Mouse (Mus musculus): ENCODE results near the gene Smbd1. TPM values are rescaled to one million over a fixed set of nuclear protein-coding genes. Genes with fewer than 3 reads are reported as not detected.

The Smbd1 gene
- total and polyA plus RNA-seq, 3 experiments = not detected

GRCm38 (mm10) chr16:32795177-32795576 is 15.1 kb downstream of the Smbd1 start:
- peaks cover 50% of the 10 kb centered on the region for H3K27me3 ChIP-seq (ENCODE audit: insufficient read depth, low read length)
- H3K9me3 ChIP-seq (replicated peaks) = no peaks in the 10 kb centered on the region
- no peak for DNase-seq (ENCODE audit: low spot score)
- no peak for TF ChIP-seq TAL1 (conservative IDR thresholded peaks at IDR 0.05; ENCODE audit: low read depth, low read length)
- no peak for TF ChIP-seq GATA2 (IDR thresholded peaks at IDR 0.05; ENCODE audit: borderline replicate concordance, low read depth, low read length)
- TF ChIP-seq GATA1 (IDR thresholded peaks at IDR 0.05; ENCODE audit: borderline replicate concordance, low read length) = no peak
- no peak for TF ChIP-seq CTCF (IDR thresholded peaks at IDR 0.05; ENCODE audit: low read depth, low read length)
- TF ChIP-seq POLR2AphosphoS5 (IDR thresholded peaks at IDR 0.05; ENCODE audit: insufficient replicate concordance, low read depth, low read length) = no peak
- H3K4me1 ChIP-seq (ENCODE audit: insufficient read depth, low read depth, low read length) = peaks cover 5% of the 10 kb centered on the region
- H3K4me3 ChIP-seq (ENCODE audit: low read depth, low read length) = no peak overlapping the region
- no peaks in the 10 kb centered on the region for H3K36me3 ChIP-seq (replicated peaks)
- ATAC-seq (ENCODE audit: extremely low read depth, insufficient number of reproducible peaks, low FRiP score, poor library complexity, severe bottlenecking) = no peak

- Histone ChIP-seq H3K9me3 (replicated peaks) (0 out of 2 replicates have a peak, but pooled peaks cover 3% of the 10 kb centered on the region), H3K4me1 (ENCODE audit: insufficient read depth, low read depth, low read length) (no peaks in the 10 kb centered on the region; the same call in 1 of the 2 replicates), H3K36me3 (replicated peaks) (no peaks in the 10 kb centered on the region), H3K4me3 (ENCODE audit: low read depth, low read length) (no peak overlapping the region), H3K27me3 (ENCODE audit: insufficient read depth, low read length) (peaks cover 40% of the 10 kb centered on the region)
- no peak for TF ChIP-seq GATA1 (IDR thresholded peaks at IDR 0.05; ENCODE audit: borderline replicate concordance, low read length)
- ATAC-seq (ENCODE audit: extremely low read depth, insufficient number of reproducible peaks, low FRiP score, poor library complexity, severe bottlenecking) (no peak), DNase-seq (ENCODE audit: low spot score) (no peak)
Observed at GRCm38 (mm10) chr16:32790056-32790455, 20.2 kb downstream of the Smbd1 start.

- Histone ChIP-seq H3K9me3 (replicated peaks) (0 out of 2 replicates have a peak, but pooled peaks cover 3% of the 10 kb centered on the region), H3K4me3 (ENCODE audit: low read depth, low read length) (no peak overlapping the region), H3K27me3 (ENCODE audit: insufficient read depth, low read length) (peaks cover 38% of the 10 kb centered on the region), H3K4me1 (ENCODE audit: insufficient read depth, low read depth, low read length) (no peaks in the 10 kb centered on the region), H3K36me3 (replicated peaks) (no peaks in the 10 kb centered on the region)
- TF ChIP-seq CTCF (IDR thresholded peaks at IDR 0.05; ENCODE audit: low read depth, low read length) (no peak), GATA1 (IDR thresholded peaks at IDR 0.05; ENCODE audit: borderline replicate concordance, low read length) (no peak), GATA2 (IDR thresholded peaks at IDR 0.05; ENCODE audit: borderline replicate concordance, low read depth, low read length) (no peak), TAL1 (conservative IDR thresholded peaks at IDR 0.05; ENCODE audit: low read depth, low read length) (no peak), POLR2AphosphoS5 (IDR thresholded peaks at IDR 0.05; ENCODE audit: insufficient replicate concordance, low read depth, low read length) (no peak)
- ATAC-seq (ENCODE audit: extremely low read depth, insufficient number of reproducible peaks, low FRiP score, poor library complexity, severe bottlenecking) (no peak), DNase-seq (ENCODE audit: low spot score) (no peak)
Observed at GRCm38 (mm10) chr16:32784840-32785239, 25.4 kb downstream of the Smbd1 start.

- Histone ChIP-seq H3K4me1 (ENCODE audit: insufficient read depth, low read depth, low read length) (no peaks in the 10 kb centered on the region), H3K36me3 (replicated peaks) (no peaks in the 10 kb centered on the region), H3K27me3 (ENCODE audit: insufficient read depth, low read length) (peaks cover 48% of the 10 kb centered on the region), H3K4me3 (ENCODE audit: low read depth, low read length) (no peak overlapping the region), H3K9me3 (replicated peaks) (0 out of 2 replicates have a peak, but pooled peaks cover 2% of the 10 kb centered on the region)
- no peak for TF ChIP-seq GATA1 (IDR thresholded peaks at IDR 0.05; ENCODE audit: borderline replicate concordance, low read length)
- TF ChIP-seq POLR2AphosphoS5 (IDR thresholded peaks at IDR 0.05; ENCODE audit: insufficient replicate concordance, low read depth, low read length) = no peak
- no peak for TF ChIP-seq GATA2 (IDR thresholded peaks at IDR 0.05; ENCODE audit: borderline replicate concordance, low read depth, low read length)
- no peak for TF ChIP-seq TAL1 (conservative IDR thresholded peaks at IDR 0.05; ENCODE audit: low read depth, low read length)
- no peak for TF ChIP-seq CTCF (IDR thresholded peaks at IDR 0.05; ENCODE audit: low read depth, low read length)
- DNase-seq (ENCODE audit: low spot score) = no peak
- ATAC-seq (ENCODE audit: extremely low read depth, insufficient number of reproducible peaks, low FRiP score, poor library complexity, severe bottlenecking) = no peak
Observed at GRCm38 (mm10) chr16:32783324-32784062, 26.8 kb downstream of the Smbd1 start.

- Histone ChIP-seq H3K36me3 (replicated peaks) (no peaks in the 10 kb centered on the region), H3K4me1 (ENCODE audit: insufficient read depth, low read depth, low read length) (no peaks in the 10 kb centered on the region), H3K4me3 (ENCODE audit: low read depth, low read length) (no peak overlapping the region), H3K27me3 (ENCODE audit: insufficient read depth, low read length) (peaks cover 65% of the 10 kb centered on the region), H3K9me3 (replicated peaks) (no peaks in the 10 kb centered on the region)
- no peak for ATAC-seq (ENCODE audit: extremely low read depth, insufficient number of reproducible peaks, low FRiP score, poor library complexity, severe bottlenecking)
- no peak for DNase-seq (ENCODE audit: low spot score)
- TF ChIP-seq POLR2AphosphoS5 (IDR thresholded peaks at IDR 0.05; ENCODE audit: insufficient replicate concordance, low read depth, low read length) (no peak), GATA1 (IDR thresholded peaks at IDR 0.05; ENCODE audit: borderline replicate concordance, low read length) (no peak), CTCF (IDR thresholded peaks at IDR 0.05; ENCODE audit: low read depth, low read length) (no peak), TAL1 (conservative IDR thresholded peaks at IDR 0.05; ENCODE audit: low read depth, low read length) (no peak), GATA2 (IDR thresholded peaks at IDR 0.05; ENCODE audit: borderline replicate concordance, low read depth, low read length) (no peak)
Observed at GRCm38 (mm10) chr16:32778956-32779355, 31.3 kb downstream of the Smbd1 start.

GRCm38 (mm10) chr16:32776676-32777075 is 33.6 kb downstream of the Smbd1 start:
- H3K27me3 ChIP-seq (ENCODE audit: insufficient read depth, low read length) = peaks cover 61% of the 10 kb centered on the region
- no peak for ATAC-seq (ENCODE audit: extremely low read depth, insufficient number of reproducible peaks, low FRiP score, poor library complexity, severe bottlenecking)

More at GRCm38 (mm10) chr16:32776676-32777075, 33.6 kb downstream of the Smbd1 start:
- no peaks in the 10 kb centered on the region for H3K9me3 ChIP-seq (replicated peaks)
- H3K36me3 ChIP-seq (replicated peaks) = no peaks in the 10 kb centered on the region
- H3K4me3 ChIP-seq (ENCODE audit: low read depth, low read length) = no peak overlapping the region
- no peaks in the 10 kb centered on the region for H3K4me1 ChIP-seq (ENCODE audit: insufficient read depth, low read depth, low read length)
- DNase-seq (ENCODE audit: low spot score) = no peak
- no peak for TF ChIP-seq GATA2 (IDR thresholded peaks at IDR 0.05; ENCODE audit: borderline replicate concordance, low read depth, low read length)

All from G1E (cell line).